Comparison of ENCODE assay signal across 10 mouse cellular contexts in the genomic region with DNA sequence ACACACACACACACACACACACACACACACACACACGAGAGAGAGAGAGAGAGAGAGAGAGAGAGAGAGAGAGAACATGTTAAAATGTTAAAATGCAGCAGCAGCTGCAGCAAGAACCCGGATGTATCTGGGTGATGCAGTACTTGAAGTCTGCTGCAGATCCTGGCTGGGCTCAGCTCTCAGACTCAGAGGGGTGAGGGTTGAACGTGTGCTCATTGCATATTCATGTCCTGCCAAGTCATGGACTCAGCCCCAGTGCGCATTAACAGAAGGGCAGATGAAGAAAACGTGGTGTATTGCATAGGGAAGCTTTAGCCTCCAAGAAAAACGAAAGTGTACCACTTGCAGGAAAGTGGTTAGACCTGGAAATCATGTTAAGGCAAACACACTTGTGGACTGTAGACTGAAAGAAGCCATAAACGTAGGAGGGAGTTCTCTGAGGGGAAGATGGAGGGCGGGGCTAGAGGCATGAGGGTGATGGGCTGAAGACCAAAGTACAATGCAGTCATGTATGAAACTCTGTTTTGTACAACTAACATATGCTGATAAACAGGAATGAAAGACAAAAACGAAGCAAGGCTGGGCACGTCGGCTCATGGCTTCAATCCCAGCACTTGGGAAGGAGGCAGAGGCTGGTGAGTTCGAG. TPM values are rescaled to one million over a fixed set of nuclear protein-coding genes. Genes with fewer than 3 reads are reported as not detected.
A peak's percentile ranks its signal among the peaks of the same experiment; 100 is the strongest.
DNase-seq lines count a peak whose midpoint lies in the region; ATAC-seq and TF ChIP-seq lines count a peak whose summit lies in the region.
"Had no signal": no experiment of that assay in that cellular context is flagged by ENCODE, and none has a peak within 500 bp of the region (broad histone marks: within the 10 kb centered on the region; RNA-seq: fewer than 3 reads in every experiment).

No protein-coding gene starts in this region.

- no peak overlapping the region for H3K4me3 ChIP-seq in stomach, embryonic 16.5 days (replicated peaks; ENCODE audit: low read length)
- H3K4me3 ChIP-seq in stomach, postnatal 0 days (ENCODE audit: low read depth, low read length): no peak overlapping the region
- H3K4me3 ChIP-seq in kidney, embryonic 15.5 days (replicated peaks): no peak overlapping the region
- H3K4me3 ChIP-seq: forebrain, embryonic 15.5 days had no signal

- no peaks in the 10 kb centered on the region for H3K36me3 ChIP-seq in stomach, embryonic 16.5 days (ENCODE audit: control insufficient read depth, insufficient read depth, low read length)
- H3K36me3 ChIP-seq in stomach, postnatal 0 days (ENCODE audit: control insufficient read depth, insufficient read depth, low read length): no peaks in the 10 kb centered on the region
- H3K36me3 ChIP-seq in kidney, embryonic 15.5 days: no peaks in the 10 kb centered on the region
- H3K36me3 ChIP-seq: forebrain, embryonic 15.5 days had no signal

- DNase-seq in embryo, embryonic 11 days: peak; percentile 27
- DNase-seq in embryo, embryonic 10 days (ENCODE audit: low spot score): no peak
- no peak for DNase-seq in stomach, postnatal 0 days (ENCODE audit: low spot score)
- DNase-seq in yolk sac, embryonic 10.5 days (ENCODE audit: low spot score): peak; percentile 68
- DNase-seq in adrenal gland, postnatal 10 days: no peak
- DNase-seq in spleen, adult 18-20 months: no peak
- DNase-seq: lung, postnatal 4 days had no signal

- TF ChIP-seq EP300 in stomach, postnatal 0 days (optimal IDR thresholded peaks at IDR 0.05): no peak

- no peak for ATAC-seq in stomach, embryonic 16.5 days (ENCODE audit: insufficient read depth, low FRiP score)
- no peak for ATAC-seq in stomach, postnatal 0 days (ENCODE audit: low FRiP score, low TSS enrichment)
- 0 out of 2 replicates have a peak, but pooled peaks have one; percentile 44 for ATAC-seq in kidney, embryonic 15.5 days (replicated peaks; ENCODE audit: low FRiP score)
- ATAC-seq: forebrain, embryonic 15.5 days had no signal

- H3K4me2 ChIP-seq in stomach, embryonic 16.5 days (ENCODE audit: low read depth, low read length): no peak overlapping the region
- H3K4me2 ChIP-seq in stomach, postnatal 0 days (replicated peaks; ENCODE audit: low read depth): no peak overlapping the region
- H3K4me2 ChIP-seq in kidney, embryonic 15.5 days: 0 out of 2 replicates have a peak overlapping the region, but pooled peaks have one; percentile 12
- H3K4me2 ChIP-seq: forebrain, embryonic 15.5 days had no signal

- no peak overlapping the region for H3K9ac ChIP-seq in stomach, embryonic 16.5 days (ENCODE audit: low read length)
- H3K9ac ChIP-seq in stomach, postnatal 0 days (ENCODE audit: low read length): no peak overlapping the region
- H3K9ac ChIP-seq in kidney, embryonic 15.5 days: no peak overlapping the region
- H3K9ac ChIP-seq: forebrain, embryonic 15.5 days had no signal

- no peaks in the 10 kb centered on the region for H3K9me3 ChIP-seq in stomach, embryonic 16.5 days (replicated peaks; ENCODE audit: control insufficient read depth, low read length)
- H3K9me3 ChIP-seq in stomach, postnatal 0 days (ENCODE audit: control insufficient read depth, low read length): no peaks in the 10 kb centered on the region
- H3K9me3 ChIP-seq in kidney, embryonic 15.5 days (replicated peaks): no peaks in the 10 kb centered on the region
- H3K9me3 ChIP-seq: forebrain, embryonic 15.5 days had no signal

- no peaks in the 10 kb centered on the region for H3K27me3 ChIP-seq in stomach, embryonic 16.5 days (ENCODE audit: control insufficient read depth, insufficient read depth, low read length)
- H3K27me3 ChIP-seq in stomach, postnatal 0 days (ENCODE audit: control insufficient read depth, insufficient read depth, low read length): no peaks in the 10 kb centered on the region
- H3K27me3 ChIP-seq in kidney, embryonic 15.5 days: no peaks in the 10 kb centered on the region
- H3K27me3 ChIP-seq: forebrain, embryonic 15.5 days had no signal

- peak overlapping the region; percentile 15; the same call in 1 of the 2 replicates for H3K27ac ChIP-seq in stomach, embryonic 16.5 days (ENCODE audit: low read length)
- H3K27ac ChIP-seq in stomach, postnatal 0 days (replicated peaks): no peak overlapping the region
- H3K27ac ChIP-seq in kidney, embryonic 15.5 days: peak overlapping the region; percentile 82
- H3K27ac ChIP-seq: forebrain, embryonic 15.5 days had no signal

- peaks cover 18% of the 10 kb centered on the region for H3K4me1 ChIP-seq in stomach, embryonic 16.5 days (ENCODE audit: control insufficient read depth, insufficient read depth, low read length)
- H3K4me1 ChIP-seq in stomach, postnatal 0 days (replicated peaks; ENCODE audit: control insufficient read depth, insufficient read depth): no peaks in the 10 kb centered on the region
- H3K4me1 ChIP-seq in kidney, embryonic 15.5 days: peaks cover 46% of the 10 kb centered on the region

- 48% methylated on average over 12 of the region's 12 CpGs for WGBS in stomach, embryonic 16.5 days
- WGBS in stomach, postnatal 0 days: 41% methylated on average over 11 of the region's 12 CpGs
- WGBS in kidney, embryonic 15.5 days: 50% methylated on average over 11 of the region's 12 CpGs

- no peak for TF ChIP-seq CTCF in stomach, postnatal 0 days (IDR thresholded peaks at IDR 0.05; ENCODE audit: low read depth)

RNA-seq across cellular contexts. Expression of a gene that starts 8.3 kb away (rescaled TPM):
- 4.7 and 4.8 TPM in 2 replicates for polyA plus RNA-seq in stomach, embryonic 16.5 days (2015; fragmentation: Nextera tagmentation; extraction: Ambion mirVana)
- polyA plus RNA-seq in stomach, postnatal 0 days (2015; fragmentation: Nextera tagmentation; extraction: Ambion mirVana): 0.89 and 1.4 TPM in 2 replicates
- polyA plus RNA-seq in kidney, embryonic 15.5 days (2015; fragmentation: Nextera tagmentation; extraction: Ambion mirVana): 16.7 and 19.0 TPM in 2 replicates
- 10 to 100 TPM in 1 of 2 experiments, 1 to 10 TPM in 1; 7.6 to 20.7 TPM for total RNA-seq in adrenal gland, postnatal 10 days (2021)

RNA-seq across cellular contexts. Expression of a gene that starts 22.6 kb away (rescaled TPM):
- 6.6 and 7.5 TPM in 2 replicates for polyA plus RNA-seq in stomach, embryonic 16.5 days (2015; fragmentation: Nextera tagmentation; extraction: Ambion mirVana)
- 4.0 and 4.1 TPM in 2 replicates for polyA plus RNA-seq in stomach, postnatal 0 days (2015; fragmentation: Nextera tagmentation; extraction: Ambion mirVana)
- 3.3 and 3.8 TPM in 2 replicates for polyA plus RNA-seq in kidney, embryonic 15.5 days (2015; fragmentation: Nextera tagmentation; extraction: Ambion mirVana)
- 1 to 10 TPM; 3.3 TPM for total RNA-seq in adrenal gland, postnatal 10 days (2021)

RNA-seq across cellular contexts. Expression of a gene that starts 23.9 kb away (rescaled TPM):
- 0.77 and 1.3 TPM in 2 replicates for polyA plus RNA-seq in stomach, embryonic 16.5 days (2015; fragmentation: Nextera tagmentation; extraction: Ambion mirVana)
- 0.21 and 0.22 TPM in 2 replicates for polyA plus RNA-seq in stomach, postnatal 0 days (2015; fragmentation: Nextera tagmentation; extraction: Ambion mirVana)
- polyA plus RNA-seq in kidney, embryonic 15.5 days (2015; fragmentation: Nextera tagmentation; extraction: Ambion mirVana): 0.32 and 0.37 TPM in 2 replicates
- total RNA-seq in adrenal gland, postnatal 10 days (2021): 1 to 10 TPM; 3.2 to 3.3 TPM
- polyA plus RNA-seq: forebrain, embryonic 15.5 days had no signal

RNA-seq across cellular contexts. Expression of a gene that starts 26.6 kb away (rescaled TPM):
- 29.5 and 61.7 TPM in 2 replicates for polyA plus RNA-seq in stomach, embryonic 16.5 days (2015; fragmentation: Nextera tagmentation; extraction: Ambion mirVana)
- polyA plus RNA-seq in stomach, postnatal 0 days (2015; fragmentation: Nextera tagmentation; extraction: Ambion mirVana): 1.8 and 2.0 TPM in 2 replicates
- not detected in 2 replicates for polyA plus RNA-seq in kidney, embryonic 15.5 days (2015; fragmentation: Nextera tagmentation; extraction: Ambion mirVana)
- total RNA-seq in adrenal gland, postnatal 10 days (2021): under 1 TPM in 1 of 2 experiments, not detected in 1; 0.51 TPM
- polyA plus RNA-seq: forebrain, embryonic 15.5 days had no signal

Comparison
In these comparisons a context has a peak if more than half of its experiments do, and no peak if none do; other contexts are left out.
1. DNase-seq: peak in embryo, embryonic 11 days (single experiment) and yolk sac, embryonic 10.5 days (single experiment); none in embryo, embryonic 10 days (single experiment), stomach, postnatal 0 days (single experiment), adrenal gland, postnatal 10 days (single experiment) and spleen, adult 18-20 months (0 of 2).